Mouse (Mus musculus) liver, embryonic 12.5 days (tissue): ENCODE results near the gene Rhox3a2. TPM values are rescaled to one million over a fixed set of nuclear protein-coding genes. Genes with fewer than 3 reads are reported as not detected.
"Not testable (repeated sequence)": the region's sequence is repeated elsewhere in the genome, so short reads cannot be mapped to it uniquely, and the experiment has no call there.

Experiments used
- ATAC-seq: fragments of 200-750 bp; cut with Nextera tagmentation; 2 replicates; pipeline ENCODE4 v1.8.0; 2017; ENCODE audit warnings: moderate number of reproducible peaks, mild to moderate bottlenecking, moderate library complexity
- H3K27ac ChIP-seq: fragments of 300-500 bp; sonication (generic); 2 replicates; pipeline ENCODE4 v1.5.1; 2016; ENCODE audit warnings: mild to moderate bottlenecking
- H3K27me3 ChIP-seq: fragments of 300-500 bp; sonication (generic); replicated peaks from 2 replicates; pipeline ENCODE4 v1.6.1; 2016; ENCODE audit warnings: mild to moderate bottlenecking, moderate library complexity
- H3K36me3 ChIP-seq: fragments of 300-500 bp; sonication (generic); 2 replicates; pipeline ENCODE4 v1.6.1; 2016; ENCODE audit warnings: mild to moderate bottlenecking, moderate library complexity
- H3K4me1 ChIP-seq: fragments of 300-500 bp; sonication (generic); 2 replicates; pipeline ENCODE4 v1.6.1; 2016
- H3K4me2 ChIP-seq: fragments of 300-500 bp; sonication (generic); 2 replicates; pipeline ENCODE4 v1.6.1; 2016; ENCODE audit warnings: mild to moderate bottlenecking, moderate library complexity
- H3K4me3 ChIP-seq: fragments of 300-500 bp; sonication (generic); 2 replicates; pipeline ENCODE4 v1.5.1; 2016; ENCODE audit warnings: mild to moderate bottlenecking, moderate library complexity
- H3K9ac ChIP-seq: fragments of 300-500 bp; sonication (generic); 2 replicates; pipeline ENCODE4 v1.6.1; 2016; ENCODE audit warnings: mild to moderate bottlenecking, moderate library complexity
- H3K9me3 ChIP-seq: fragments of 300-500 bp; sonication (generic); replicated peaks from 2 replicates; pipeline ENCODE4 v1.6.1; 2016; ENCODE audit warnings: mild to moderate bottlenecking, moderate library complexity
- WGBS: fragments of 180-500 bp; shearing (Covaris S2); methylation state at CpG from one replicate; pipeline ENCODE4 v1.1.7; 2016; ENCODE audit not compliant: insufficient replicate concordance; 5-methylcytosine and 5-hydroxymethylcytosine counted together
- polyA plus RNA-seq: library from polyadenylated mRNA; unstranded; fragments of >200 nt; fragmentation: Nextera tagmentation; extraction: Ambion mirVana; gene quantifications from 2 replicates; pipeline ENCODE4 v1.2.1, GENCODE M21; 2016

The Rhox3a2 gene
- polyA plus RNA-seq = not detected in 2 replicates

DNA sequence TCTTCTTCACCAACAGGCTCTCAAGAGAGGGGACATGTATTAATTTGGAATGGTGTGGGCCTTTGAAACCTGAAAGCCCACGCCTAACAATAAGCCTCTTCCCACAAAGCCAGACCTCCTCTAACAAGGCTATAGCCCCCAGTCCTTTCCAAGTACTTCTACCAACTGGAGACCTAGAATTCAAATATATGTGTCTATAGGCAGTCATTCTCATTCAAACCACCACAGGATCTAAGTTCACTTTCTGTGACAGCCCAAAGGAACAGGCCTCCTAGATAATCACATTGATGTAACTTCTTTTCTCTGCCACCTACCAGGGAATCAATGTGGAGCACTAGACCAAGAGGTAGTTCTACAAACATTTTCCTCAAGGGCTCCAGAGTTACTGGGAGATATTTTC is at the start of gene Rhox3a2:
Gene Rhox3a2 (plus strand): TSS at position 301 of the 400 bp plus-strand sequence.
- not testable (repeated sequence) for H3K27me3 ChIP-seq, H3K4me3 ChIP-seq, H3K36me3 ChIP-seq, H3K4me1 ChIP-seq, ATAC-seq, H3K9ac ChIP-seq, H3K27ac ChIP-seq, H3K4me2 ChIP-seq, H3K9me3 ChIP-seq
- no CpG with 5 or more reads among the region's 1 CpGs for WGBS

GRCm38 (mm10) chrX:37390548-37390947 is 10.7 kb downstream of the Rhox3a2 start, which contains the start of gene Rhox4a2:
Rhox4a2 (plus strand) TSS chrX:37390848.
- H3K9ac ChIP-seq, H3K27ac ChIP-seq, H3K36me3 ChIP-seq, ATAC-seq, H3K4me3 ChIP-seq, H3K27me3 ChIP-seq, H3K9me3 ChIP-seq, H3K4me2 ChIP-seq, H3K4me1 ChIP-seq: not testable (repeated sequence)
- WGBS = 74% methylated on average over 8 of the region's 16 CpGs

GRCm38 (mm10) chrX:37411767-37412166 is 31.9 kb downstream of the Rhox3a2 start, which contains the start of gene Rhox2b:
Rhox2b (plus strand) TSS chrX:37412067.
- not testable (repeated sequence) for H3K4me3 ChIP-seq, H3K9ac ChIP-seq, H3K27me3 ChIP-seq, ATAC-seq, H3K36me3 ChIP-seq, H3K4me1 ChIP-seq, H3K4me2 ChIP-seq, H3K27ac ChIP-seq, H3K9me3 ChIP-seq
- no CpG with 5 or more reads among the region's 9 CpGs for WGBS

GRCm38 (mm10) chrX:37432194-37432593 is 52.4 kb downstream of the Rhox3a2 start, which contains the start of gene Rhox4b:
Rhox4b (plus strand) TSS chrX:37432494.
- not testable (repeated sequence) for H3K27me3 ChIP-seq, H3K36me3 ChIP-seq, H3K4me3 ChIP-seq, H3K4me1 ChIP-seq, H3K27ac ChIP-seq, H3K9me3 ChIP-seq, ATAC-seq, H3K9ac ChIP-seq, H3K4me2 ChIP-seq
- WGBS = 82% methylated on average over 14 of the region's 15 CpGs

Other genes starting within 250 kb of the Rhox3a2 start
- 0.11 TPM in 1 of 2 replicates, not detected in the other for gene Akap14, start 211.2 kb upstream of the Rhox3a2 start, polyA plus RNA-seq
- 235 and 236 TPM in 2 replicates for gene Ndufa1, start 188.9 kb upstream of the Rhox3a2 start, polyA plus RNA-seq
- 4.3 and 4.4 TPM in 2 replicates for gene Rnf113a1, start 188.8 kb upstream of the Rhox3a2 start, polyA plus RNA-seq
- gene Gm9, start 169.0 kb upstream of the Rhox3a2 start, polyA plus RNA-seq = not detected in 2 replicates
- not detected in 2 replicates for gene Rhox1, start 157.8 kb upstream of the Rhox3a2 start, polyA plus RNA-seq
- not detected in 2 replicates for gene Rhox2a, start 135.1 kb upstream of the Rhox3a2 start, polyA plus RNA-seq
- not detected in 2 replicates for gene Rhox3a, start 130.1 kb upstream of the Rhox3a2 start, polyA plus RNA-seq
- not detected in 2 replicates for gene Rhox4a, start 114.7 kb upstream of the Rhox3a2 start, polyA plus RNA-seq
- gene Rhox4a2, start 10.8 kb downstream of the Rhox3a2 start, polyA plus RNA-seq = not detected in 2 replicates
- gene Rhox2b, start 32.0 kb downstream of the Rhox3a2 start, polyA plus RNA-seq = not detected in 2 replicates
- not detected in 2 replicates for gene Rhox4b, start 52.5 kb downstream of the Rhox3a2 start, polyA plus RNA-seq
- not detected in 2 replicates for gene Rhox2c, start 73.7 kb downstream of the Rhox3a2 start, polyA plus RNA-seq
- gene Rhox3c, start 78.6 kb downstream of the Rhox3a2 start, polyA plus RNA-seq = not detected in 2 replicates
- gene Rhox4c, start 100.3 kb downstream of the Rhox3a2 start, polyA plus RNA-seq = not detected in 2 replicates
- gene Rhox2d, start 113.4 kb downstream of the Rhox3a2 start, polyA plus RNA-seq = not detected in 2 replicates
- gene Rhox4d, start 134.3 kb downstream of the Rhox3a2 start, polyA plus RNA-seq = not detected in 2 replicates
- gene Rhox2e, start 150.4 kb downstream of the Rhox3a2 start, polyA plus RNA-seq = not detected in 2 replicates
- gene Rhox3e, start 162.0 kb downstream of the Rhox3a2 start, polyA plus RNA-seq = not detected in 2 replicates
- not detected in 2 replicates for gene Rhox4e, start 177.4 kb downstream of the Rhox3a2 start, polyA plus RNA-seq
- gene Rhox2f, start 191.4 kb downstream of the Rhox3a2 start, polyA plus RNA-seq = not detected in 2 replicates
- not detected in 2 replicates for gene Rhox3f, start 201.0 kb downstream of the Rhox3a2 start, polyA plus RNA-seq
- not detected in 2 replicates for gene Rhox4f, start 227.7 kb downstream of the Rhox3a2 start, polyA plus RNA-seq
- not detected in 2 replicates for gene Rhox3g, start 248.6 kb downstream of the Rhox3a2 start, polyA plus RNA-seq